Mouse (Mus musculus) liver, embryonic 14.5 days (tissue): ENCODE measurements around the gene Mt4. TPM values are rescaled to one million over a fixed set of nuclear protein-coding genes. Genes with fewer than 3 reads are reported as not detected.

ENCODE experiments used
- ATAC-seq: fragments of 200-750 bp; cut with Nextera tagmentation; 2 replicates; pipeline ENCODE4 v1.8.0; 2017; ENCODE audit warnings: moderate number of reproducible peaks, mild to moderate bottlenecking, moderate library complexity; ENCODE audit not compliant: insufficient read depth
- DNase-seq, 3 experiments: peaks; one replicate each; pipeline ENCODE4 v3.0.0-alpha.2; 2012 to 2013; ENCODE audit warnings: low read depth in 3 of 3, low spot score in 3 of 3
- H3K27ac ChIP-seq: fragments of 300-500 bp; sonication (generic); 2 replicates; pipeline ENCODE4 v1.5.1; 2014; ENCODE audit warnings: moderate library complexity, mild to moderate bottlenecking, control low read depth, inconsistent platforms
- H3K27me3 ChIP-seq: fragments of 300-500 bp; sonication (generic); 2 replicates; pipeline ENCODE4 v1.6.1; 2014; ENCODE audit warnings: mild to moderate bottlenecking, low read length, moderate library complexity; ENCODE audit not compliant: control insufficient read depth, insufficient read depth
- H3K36me3 ChIP-seq: fragments of 300-500 bp; sonication (generic); replicated peaks from 2 replicates; pipeline ENCODE4 v1.6.1; 2014; ENCODE audit warnings: low read depth; ENCODE audit not compliant: control insufficient read depth, insufficient read depth
- H3K4me1 ChIP-seq, 2 experiments: fragments of 200-500 bp in 1 of 2; fragments of 300-500 bp in 1 of 2; sonication (generic) in 1 of 2; replicated peaks; 2 replicates each; pipeline ENCODE4 v1.6.1; 2012 to 2014; ENCODE audit warnings: antibody characterized with exemption in 1 of 2, inconsistent platforms in 1 of 2, low read length in 1 of 2; ENCODE audit not compliant: control insufficient read depth in 2 of 2, insufficient read depth in 2 of 2
- H3K4me2 ChIP-seq: fragments of 300-500 bp; sonication (generic); 2 replicates; pipeline ENCODE4 v1.6.1; 2014; ENCODE audit warnings: low read depth, mild to moderate bottlenecking, control low read depth, moderate library complexity
- H3K4me3 ChIP-seq, 2 experiments: fragments of 200-500 bp in 1 of 2; fragments of 300-500 bp in 1 of 2; sonication (generic) in 1 of 2; 2 replicates each; pipeline ENCODE4 v1.5.1; 2012 to 2014; ENCODE audit warnings: low read depth in 2 of 2, low read length in 2 of 2, mild to moderate bottlenecking in 2 of 2, control low read depth in 1 of 2, inconsistent platforms in 1 of 2, moderate library complexity in 1 of 2; ENCODE audit not compliant: insufficient read depth in 1 of 2
- H3K9ac ChIP-seq: fragments of 300-500 bp; sonication (generic); replicated peaks from 2 replicates; pipeline ENCODE4 v1.6.1; 2014; ENCODE audit warnings: mild to moderate bottlenecking, control low read depth, moderate library complexity
- H3K9me3 ChIP-seq: fragments of 300-500 bp; sonication (generic); 2 replicates; pipeline ENCODE4 v1.6.1; 2016; ENCODE audit warnings: low read length, mixed read lengths; ENCODE audit not compliant: control insufficient read depth
- CTCF ChIP-seq: IDR thresholded peaks from 2 replicates; pipeline ENCODE4 v1.5.1; 2016; ENCODE audit warnings: antibody characterized with exemption, low read depth, control low read depth
- EP300 ChIP-seq: IDR thresholded peaks from 2 replicates; pipeline ENCODE4 v1.6.1; 2016; ENCODE audit warnings: antibody characterized with exemption, low read depth
- WGBS: fragments of 180-500 bp; shearing (Covaris S2); extraction: QIAGEN DNeasy Blood & Tissue Kit; methylation state at CpG from one replicate; pipeline ENCODE4 v1.1.7; 2014; ENCODE audit not compliant: insufficient replicate concordance; 5-methylcytosine and 5-hydroxymethylcytosine counted together
- polyA plus RNA-seq, 2 experiments: library from polyadenylated mRNA; depleted of rRNA in 1 of 2; stranded (reverse) in 1 of 2; unstranded in 1 of 2; fragments of >200 nt; fragmentation: Nextera tagmentation in 1 of 2; extraction: Ambion mirVana in 1 of 2; gene quantifications; 2 replicates each; pipeline versions ENCODE4 v1.2.1 to v1.2.3; 2012 to 2014

Gene Mt4
- polyA plus RNA-seq, 2 experiments: 1.7 to 2.1 TPM

DNA sequence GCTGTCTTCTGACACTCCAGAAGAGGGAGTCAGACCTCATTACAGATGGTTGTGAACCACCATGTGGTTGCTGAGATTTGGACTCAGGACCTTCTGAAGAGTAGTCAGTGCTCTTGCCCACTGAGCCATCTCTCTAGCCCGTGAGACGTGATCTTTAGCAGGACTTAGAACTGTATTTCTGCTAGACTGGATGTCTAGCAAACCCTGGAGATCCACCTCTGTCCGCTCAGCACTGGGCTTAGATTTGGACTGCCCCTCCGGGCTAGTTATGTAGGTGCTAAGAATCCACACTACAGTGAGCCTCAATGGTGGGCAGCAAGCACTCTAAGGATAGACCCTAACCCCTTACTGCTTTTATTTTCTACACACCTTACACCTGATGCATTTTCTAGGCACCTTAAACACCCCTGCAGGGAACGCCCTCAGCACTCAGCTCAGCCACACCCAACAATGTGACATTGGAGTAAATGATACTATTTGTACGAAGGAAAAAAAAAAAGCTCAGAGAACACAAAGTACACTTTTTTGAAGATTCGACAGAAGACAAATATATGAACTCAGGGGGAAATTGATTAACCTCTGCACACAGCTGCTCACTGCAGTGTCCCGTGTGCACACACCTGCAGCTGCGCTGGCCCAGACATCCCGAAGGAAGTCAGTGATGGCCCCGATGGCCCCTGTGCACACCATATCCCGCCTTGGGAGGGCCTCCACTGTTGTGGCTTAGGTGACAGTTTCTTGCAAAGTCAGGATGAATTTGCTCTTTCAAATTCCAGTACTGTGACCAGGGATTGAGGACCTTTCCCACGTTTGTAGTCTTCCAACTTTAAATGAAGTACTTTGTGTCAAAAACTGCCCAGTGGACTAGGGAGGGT, 45.3 kb downstream of the Mt4 start:
- peak overlapping the region; percentile 57 for H3K9ac ChIP-seq
- H3K4me3 ChIP-seq: peak overlapping the region; percentile 59 to 66
- H3K27me3 ChIP-seq: no peaks in the 10 kb centered on the region; the same call in 1 of the 2 replicates
- TF ChIP-seq CTCF: no peak
- TF ChIP-seq EP300: no peak
- H3K36me3 ChIP-seq: no peaks in the 10 kb centered on the region; the same call in 1 of the 2 replicates
- 52% methylated on average over 13 of the region's 13 CpGs for WGBS
- DNase-seq (no peak), ATAC-seq (no peak)
- no peaks in the 10 kb centered on the region for H3K9me3 ChIP-seq
- peak overlapping the region; percentile 88 for H3K4me2 ChIP-seq
- peak overlapping the region; percentile 95 for H3K27ac ChIP-seq
- H3K4me1 ChIP-seq: peaks cover 61% of the 10 kb centered on the region in 2 experiments

DNA sequence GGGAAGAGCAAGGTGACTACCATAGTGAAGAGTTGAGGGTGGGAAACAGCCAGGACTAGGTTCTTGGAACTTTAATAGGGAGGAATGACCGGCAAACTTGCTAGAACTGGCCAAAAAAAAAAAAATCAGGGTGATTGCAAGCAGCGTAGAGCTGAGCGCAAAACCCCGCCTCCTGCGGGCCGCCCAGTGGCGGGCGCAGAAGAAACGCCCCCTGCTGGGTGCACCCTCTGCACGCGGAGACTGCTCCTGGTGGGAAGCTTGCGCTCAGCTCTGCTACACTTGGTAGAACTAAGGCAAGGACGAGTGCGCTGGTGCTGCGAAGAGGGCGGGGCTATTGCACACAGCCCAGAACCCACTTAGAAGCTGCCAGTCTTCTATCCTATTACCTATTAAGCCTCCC, 46.1 kb downstream of the Mt4 start:
- peak; percentile 89 for TF ChIP-seq CTCF
- TF ChIP-seq EP300: no peak; the same call in none of the 2 replicates
- ATAC-seq (peak; percentile 64), DNase-seq (peak; percentile 90 to 93 (median 90))
- Histone ChIP-seq H3K4me3 (peak overlapping the region; percentile 59 to 66), H3K9ac (peak overlapping the region; percentile 74), H3K27me3 (no peaks in the 10 kb centered on the region; the same call in 1 of the 2 replicates), H3K4me1 (peaks cover 57 to 63% of the 10 kb centered on the region in 2 experiments), H3K27ac (peak overlapping the region; percentile 95), H3K9me3 (no peaks in the 10 kb centered on the region), H3K36me3 (no peaks in the 10 kb centered on the region; the same call in 1 of the 2 replicates), H3K4me2 (peak overlapping the region; percentile 88)
- 0% methylated on average over 16 of the region's 16 CpGs for WGBS

DNA sequence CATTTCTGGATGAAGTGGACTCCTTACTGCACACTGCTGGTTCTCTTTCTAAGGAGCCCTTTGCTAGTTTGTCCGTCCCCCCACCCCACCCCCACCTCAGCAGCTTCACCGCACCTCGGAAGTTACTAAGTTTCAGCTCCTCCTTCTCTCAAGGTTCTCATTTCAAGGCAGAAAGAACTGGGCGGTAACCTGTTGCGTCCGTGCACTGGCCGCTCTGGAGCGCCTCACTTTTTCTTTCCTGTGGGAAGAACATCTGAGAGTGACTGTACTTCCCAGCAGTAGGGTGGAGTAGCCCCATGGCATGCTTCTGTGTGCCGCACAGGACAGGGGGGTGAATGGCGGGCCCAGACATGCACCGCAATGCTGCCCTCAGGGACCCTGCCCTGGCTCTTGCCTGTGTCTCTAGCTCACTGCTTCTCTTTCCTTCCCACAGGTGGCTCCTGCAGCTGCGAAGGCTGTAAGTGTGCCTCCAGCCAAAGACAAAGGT, 47.4 kb downstream of the Mt4 start:
- ATAC-seq (no peak), DNase-seq (no peak)
- peak overlapping the region; percentile 88 for H3K4me2 ChIP-seq
- no peak overlapping the region for H3K4me3 ChIP-seq
- TF ChIP-seq EP300: no peak
- no peak for TF ChIP-seq CTCF
- no peaks in the 10 kb centered on the region for H3K9me3 ChIP-seq
- H3K27me3 ChIP-seq: no peaks in the 10 kb centered on the region; the same call in 1 of the 2 replicates
- H3K27ac ChIP-seq: peak overlapping the region; percentile 95
- 43% methylated on average over 12 of the region's 12 CpGs for WGBS
- H3K4me1 ChIP-seq: peaks cover 53 to 63% of the 10 kb centered on the region in 2 experiments
- H3K36me3 ChIP-seq: no peaks in the 10 kb centered on the region; the same call in 1 of the 2 replicates
- peak overlapping the region; percentile 5; the same call in 1 of the 2 replicates for H3K9ac ChIP-seq

DNA sequence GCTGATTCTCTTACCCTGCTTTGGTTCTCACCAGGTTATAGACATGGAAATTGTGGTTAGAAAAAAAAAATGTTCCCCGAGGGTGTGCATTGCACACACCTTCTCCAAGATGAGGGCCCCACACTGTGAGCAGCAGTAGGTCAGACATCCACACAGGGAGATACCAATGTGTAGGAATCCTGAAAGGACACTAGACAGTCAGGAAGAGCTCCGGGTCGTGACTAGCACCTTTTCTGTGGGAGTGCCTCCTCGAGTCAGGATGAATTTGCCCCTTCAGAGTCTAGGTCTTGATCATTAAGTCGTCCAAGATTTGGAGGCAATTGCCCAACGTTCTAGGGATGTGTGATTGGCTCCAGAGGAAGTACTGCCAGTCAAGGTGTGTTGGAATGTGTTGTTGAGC, 48.8 kb downstream of the Mt4 start:
- H3K9me3 ChIP-seq: no peaks in the 10 kb centered on the region
- H3K9ac ChIP-seq: peak overlapping the region; percentile 75
- H3K4me3 ChIP-seq: peak overlapping the region; percentile 38 to 44; a peak in 2 of 4 replicates
- H3K27ac ChIP-seq: peak overlapping the region; percentile 97
- no peaks in the 10 kb centered on the region; the same call in 1 of the 2 replicates for H3K27me3 ChIP-seq
- 47% methylated on average over 6 of the region's 6 CpGs for WGBS
- no peak for TF ChIP-seq CTCF
- no peak for TF ChIP-seq EP300
- ATAC-seq (no peak), DNase-seq (no peak)
- peak overlapping the region; percentile 80 for H3K4me2 ChIP-seq
- no peaks in the 10 kb centered on the region for H3K36me3 ChIP-seq
- peaks cover 64 to 70% of the 10 kb centered on the region in 2 experiments for H3K4me1 ChIP-seq

DNA sequence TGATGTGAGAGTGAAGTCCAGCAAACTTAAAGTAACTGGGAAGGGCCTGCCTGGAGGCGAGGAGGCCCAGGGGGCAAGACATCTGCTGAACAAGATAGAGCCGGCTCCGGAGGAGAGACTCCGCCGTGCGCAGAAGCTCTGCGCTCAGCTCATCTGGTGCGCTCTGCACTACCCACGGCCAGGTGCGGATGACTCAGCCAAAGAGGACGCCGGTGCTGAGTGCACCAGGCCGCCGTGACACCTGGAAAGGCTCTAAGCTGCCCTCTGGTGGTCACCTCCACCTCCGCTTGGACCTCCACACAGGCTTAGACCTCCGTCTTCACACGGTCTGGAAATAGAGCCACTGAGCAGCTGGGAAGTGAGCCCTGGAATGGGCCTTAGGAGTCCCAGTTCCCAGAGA, 49.5 kb downstream of the Mt4 start:
- peaks cover 68 to 75% of the 10 kb centered on the region in 2 experiments for H3K4me1 ChIP-seq
- no peaks in the 10 kb centered on the region for H3K9me3 ChIP-seq
- WGBS: 1% methylated on average over 17 of the region's 17 CpGs
- peak overlapping the region; percentile 80 for H3K4me2 ChIP-seq
- H3K4me3 ChIP-seq: peak overlapping the region; percentile 44
- peak overlapping the region; percentile 75 for H3K9ac ChIP-seq
- ATAC-seq (peak; percentile 84), DNase-seq (peak; percentile 79 to 93 (median 80))
- H3K36me3 ChIP-seq: no peaks in the 10 kb centered on the region
- no peaks in the 10 kb centered on the region; the same call in 1 of the 2 replicates for H3K27me3 ChIP-seq
- H3K27ac ChIP-seq: peak overlapping the region; percentile 97
- TF ChIP-seq CTCF (peak; percentile 97), EP300 (peak; percentile 82)
